Mouse (Mus musculus): ENCODE results near the gene Chst12.

DNA sequence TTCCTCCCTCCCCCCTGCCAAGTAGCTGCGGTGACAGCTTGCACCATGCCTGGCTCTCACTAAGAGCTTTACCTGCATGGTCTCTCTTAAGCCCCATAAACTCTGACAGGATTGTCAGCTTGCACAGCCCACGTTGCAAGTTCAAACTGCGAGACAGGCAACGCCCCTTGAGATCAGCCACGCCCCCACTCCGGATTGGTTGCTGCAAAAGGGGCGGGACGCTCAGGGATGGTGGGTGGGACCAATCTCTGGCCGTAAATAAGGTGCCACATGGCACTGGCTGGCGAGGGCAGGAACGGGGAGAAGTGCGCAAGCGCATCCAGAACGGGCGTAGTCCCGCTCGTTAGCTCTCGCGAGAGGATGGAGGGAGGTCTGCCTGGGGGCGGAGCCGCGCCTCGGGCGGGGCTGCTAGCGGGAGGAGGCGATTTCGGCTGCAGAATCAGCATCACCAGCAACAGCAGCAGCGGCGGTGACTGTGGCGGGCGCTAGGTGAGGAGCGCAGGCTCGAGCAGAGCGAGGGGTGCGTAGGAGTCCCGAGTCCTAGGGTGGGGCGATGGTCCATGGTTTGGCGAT lies at the start of gene Chst12:
- TF ChIP-seq MYOD1 (IDR thresholded peaks at IDR 0.05; ENCODE audit: control insufficient read depth, insufficient read length, low read depth) (no peak), FOSL1 (IDR thresholded peaks at IDR 0.05; ENCODE audit: insufficient read depth, low read length, poor library complexity, severe bottlenecking) (no peak), CTCF (IDR thresholded peaks at IDR 0.05; ENCODE audit: control insufficient read depth, insufficient read depth, insufficient read length) (no peak), CEBPB (IDR thresholded peaks at IDR 0.05; ENCODE audit: low read depth) (no peak), MAX (IDR thresholded peaks at IDR 0.05) (peak; percentile 99)
